Mouse (Mus musculus): ENCODE measurements at regions not wholly inside any gene's neighbourhood (a gene's known extent, or its start where the extent isn't known, plus 50 kb on each side); places are given as distances from the start of the nearest gene placed in this dataset.

DNA sequence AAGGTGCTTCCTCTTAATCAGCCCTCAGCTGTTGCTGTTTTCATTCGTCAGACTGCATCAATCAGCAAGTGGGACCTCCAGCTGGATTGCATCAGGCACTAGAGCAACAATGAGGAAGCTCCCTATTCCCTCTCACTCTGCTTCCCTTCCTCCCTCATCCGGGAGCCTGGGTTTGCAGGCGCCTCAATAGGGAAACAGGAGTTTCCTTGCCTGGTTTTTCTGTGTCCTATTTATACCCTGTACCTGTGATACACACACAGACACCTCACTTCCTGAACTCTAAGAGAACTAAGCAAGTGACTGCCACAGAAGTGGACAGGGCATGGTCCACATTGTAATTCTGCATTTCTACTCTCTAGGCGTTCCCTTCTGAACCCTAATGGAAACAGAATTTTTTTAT, 637.9 kb upstream of the Cdh5 start:
- H3K4me3 ChIP-seq (ENCODE audit: insufficient read depth, low read length), result no peak overlapping the region
- peaks cover 4% of the 10 kb centered on the region; the same call in 1 of the 2 replicates for H3K4me1 ChIP-seq (ENCODE audit: control insufficient read depth, insufficient read depth, low read length)
- H3K27ac ChIP-seq (ENCODE audit: insufficient read depth, low read length), result peak overlapping the region; percentile 90
- no peak for TF ChIP-seq POLR2A (IDR thresholded peaks at IDR 0.05; ENCODE audit: low read depth, low read length)
- TF ChIP-seq CTCF (IDR thresholded peaks at IDR 0.05; ENCODE audit: borderline replicate concordance, insufficient read depth, low read length), result no peak

DNA sequence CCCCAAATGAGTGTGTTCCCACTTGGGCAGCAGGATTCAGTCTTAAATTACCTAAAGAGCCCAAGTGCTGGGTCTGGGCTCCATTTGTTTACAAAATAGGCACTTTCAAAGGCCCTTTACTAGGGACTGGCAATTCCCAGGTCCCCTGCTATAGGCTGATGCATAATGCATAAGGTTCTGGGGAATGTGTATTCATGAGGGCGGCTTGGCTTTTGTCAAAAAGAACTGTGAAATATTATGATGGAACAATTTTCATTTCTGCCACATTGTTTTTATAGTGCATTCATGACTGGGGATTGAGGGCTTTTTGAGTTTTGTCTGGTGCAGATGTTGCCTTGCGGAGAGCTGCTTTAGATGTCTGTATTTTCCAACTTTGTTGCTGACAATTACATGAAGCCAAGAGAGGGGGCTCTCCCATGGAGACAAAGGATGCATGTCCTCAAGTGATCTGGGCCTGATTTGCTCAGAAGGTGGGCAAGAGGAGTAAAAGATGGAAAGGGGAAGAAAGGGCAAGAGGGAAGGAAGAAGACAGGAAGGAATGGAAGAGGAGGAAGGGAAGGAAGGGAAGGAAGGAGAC, 636.6 kb upstream of the Cdh5 start:
- Histone ChIP-seq H3K4me3 (ENCODE audit: insufficient read depth, low read length) (no peak overlapping the region), H3K4me1 (ENCODE audit: control insufficient read depth, insufficient read depth, low read length) (peaks cover 4% of the 10 kb centered on the region; the same call in 1 of the 2 replicates), H3K27ac (ENCODE audit: insufficient read depth, low read length) (peak overlapping the region; percentile 67; the same call in 1 of the 2 replicates)
- no peak for TF ChIP-seq POLR2A (IDR thresholded peaks at IDR 0.05; ENCODE audit: low read depth, low read length)
- TF ChIP-seq CTCF (IDR thresholded peaks at IDR 0.05; ENCODE audit: borderline replicate concordance, insufficient read depth, low read length), result no peak

GRCm38 (mm10) chr8:103467536-103468160, 633.8 kb upstream of the Cdh5 start:
- no peak overlapping the region for H3K27ac ChIP-seq (ENCODE audit: insufficient read depth, low read length)
- peaks cover 7% of the 10 kb centered on the region; the same call in 1 of the 2 replicates for H3K4me1 ChIP-seq (ENCODE audit: control insufficient read depth, insufficient read depth, low read length)
- H3K4me3 ChIP-seq (ENCODE audit: insufficient read depth, low read length), result no peak overlapping the region
- TF ChIP-seq CTCF (IDR thresholded peaks at IDR 0.05; ENCODE audit: borderline replicate concordance, insufficient read depth, low read length) (no peak), POLR2A (IDR thresholded peaks at IDR 0.05; ENCODE audit: low read depth, low read length) (no peak)

GRCm38 (mm10) chr8:103469049-103469448, 632.4 kb upstream of the Cdh5 start:
- Histone ChIP-seq H3K4me3 (ENCODE audit: insufficient read depth, low read length) (no peak overlapping the region), H3K4me1 (ENCODE audit: control insufficient read depth, insufficient read depth, low read length) (peaks cover 3% of the 10 kb centered on the region; the same call in 1 of the 2 replicates), H3K27ac (ENCODE audit: insufficient read depth, low read length) (no peak overlapping the region)
- TF ChIP-seq POLR2A (IDR thresholded peaks at IDR 0.05; ENCODE audit: low read depth, low read length), result no peak
- TF ChIP-seq CTCF (IDR thresholded peaks at IDR 0.05; ENCODE audit: borderline replicate concordance, insufficient read depth, low read length), result no peak

DNA sequence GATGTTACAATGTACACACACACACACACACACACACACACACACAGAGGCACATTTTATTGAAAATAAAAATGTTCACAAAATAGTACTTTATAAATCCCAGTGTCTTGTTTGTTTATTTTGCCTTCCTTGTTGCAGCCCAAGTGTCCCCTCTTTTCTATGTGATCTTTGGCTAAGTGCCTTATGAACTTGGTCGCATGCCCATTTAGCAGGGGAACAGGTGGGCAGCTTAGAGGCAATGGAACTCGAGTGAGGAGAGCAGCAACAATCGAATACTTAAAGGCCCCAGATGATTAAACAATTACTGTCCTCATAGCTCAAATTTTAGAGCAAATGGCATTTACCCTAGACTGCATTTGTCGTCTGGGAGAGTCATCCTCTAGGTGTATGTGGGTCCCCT, 631.1 kb upstream of the Cdh5 start:
- no peak overlapping the region for H3K4me3 ChIP-seq (ENCODE audit: insufficient read depth, low read length)
- no peak overlapping the region for H3K27ac ChIP-seq (ENCODE audit: insufficient read depth, low read length)
- no peak for TF ChIP-seq POLR2A (IDR thresholded peaks at IDR 0.05; ENCODE audit: low read depth, low read length)
- TF ChIP-seq CTCF (IDR thresholded peaks at IDR 0.05; ENCODE audit: borderline replicate concordance, insufficient read depth, low read length), result no peak
- H3K4me1 ChIP-seq (ENCODE audit: control insufficient read depth, insufficient read depth, low read length), result peaks cover 3% of the 10 kb centered on the region; the same call in 1 of the 2 replicates

DNA sequence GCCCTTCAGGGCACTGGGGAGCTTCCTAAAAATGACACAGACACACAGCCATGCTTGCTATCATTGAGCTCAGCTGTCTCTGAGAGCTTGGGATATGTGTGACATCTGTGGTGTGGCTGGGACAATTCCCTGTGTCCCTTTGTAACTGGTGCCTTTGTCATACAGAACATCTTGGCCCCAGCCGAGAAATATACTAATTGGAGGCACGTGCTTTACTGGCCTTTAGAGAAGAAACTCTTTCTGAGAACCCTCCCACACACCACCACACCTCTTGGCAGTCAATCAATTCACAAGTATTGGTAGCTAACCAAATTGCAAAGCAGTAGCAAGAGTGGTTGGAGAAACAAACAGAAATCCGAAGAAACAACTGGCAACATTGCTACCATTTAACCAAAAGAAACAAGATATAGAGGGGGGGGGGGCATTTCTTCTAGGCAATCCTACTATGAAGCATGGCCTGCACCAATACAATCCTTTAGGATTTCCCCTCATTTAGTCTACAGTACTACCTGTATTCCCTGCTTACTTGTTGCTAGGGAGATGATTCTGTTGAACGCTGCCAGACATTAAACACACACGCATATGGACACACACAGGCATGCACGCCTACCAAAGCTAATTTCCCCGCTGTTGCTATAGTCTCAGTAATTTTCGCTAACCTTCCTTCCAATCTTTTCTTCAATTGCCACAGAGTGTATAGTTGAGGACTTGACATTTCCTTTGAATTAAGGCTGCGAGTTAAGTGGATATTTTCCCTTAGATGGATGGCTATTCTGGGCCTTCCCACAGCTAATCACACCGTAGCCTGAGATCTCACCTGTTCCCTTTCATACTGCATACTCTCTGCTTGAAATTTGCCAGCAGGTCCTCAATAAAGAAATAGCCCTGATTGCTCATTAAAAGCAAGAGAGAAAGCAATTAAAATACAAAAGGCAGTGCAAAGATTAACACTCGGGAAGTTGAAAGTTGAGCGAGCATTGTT, 625.3 kb upstream of the Cdh5 start:
- Histone ChIP-seq H3K4me1 (ENCODE audit: control insufficient read depth, insufficient read depth, low read length) (no peaks in the 10 kb centered on the region), H3K27ac (ENCODE audit: insufficient read depth, low read length) (no peak overlapping the region), H3K4me3 (ENCODE audit: insufficient read depth, low read length) (no peak overlapping the region)
- no peak for TF ChIP-seq CTCF (IDR thresholded peaks at IDR 0.05; ENCODE audit: borderline replicate concordance, insufficient read depth, low read length)
- TF ChIP-seq POLR2A (IDR thresholded peaks at IDR 0.05; ENCODE audit: low read depth, low read length), result no peak

- Histone ChIP-seq H3K4me1 (ENCODE audit: control insufficient read depth, insufficient read depth, low read length) (no peaks in the 10 kb centered on the region), H3K27ac (ENCODE audit: insufficient read depth, low read length) (no peak overlapping the region), H3K4me3 (ENCODE audit: insufficient read depth, low read length) (no peak overlapping the region)
- TF ChIP-seq POLR2A (IDR thresholded peaks at IDR 0.05; ENCODE audit: low read depth, low read length), result no peak
- no peak for TF ChIP-seq CTCF (IDR thresholded peaks at IDR 0.05; ENCODE audit: borderline replicate concordance, insufficient read depth, low read length)
Measured at GRCm38 (mm10) chr8:103482033-103482720, 619.2 kb upstream of the Cdh5 start.

- Histone ChIP-seq H3K4me1 (ENCODE audit: control insufficient read depth, insufficient read depth, low read length) (no peaks in the 10 kb centered on the region), H3K4me3 (ENCODE audit: insufficient read depth, low read length) (no peak overlapping the region), H3K27ac (ENCODE audit: insufficient read depth, low read length) (no peak overlapping the region)
- TF ChIP-seq POLR2A (IDR thresholded peaks at IDR 0.05; ENCODE audit: low read depth, low read length), result no peak
- no peak for TF ChIP-seq CTCF (IDR thresholded peaks at IDR 0.05; ENCODE audit: borderline replicate concordance, insufficient read depth, low read length)
Measured at GRCm38 (mm10) chr8:103485441-103485840, 616.0 kb upstream of the Cdh5 start.

DNA sequence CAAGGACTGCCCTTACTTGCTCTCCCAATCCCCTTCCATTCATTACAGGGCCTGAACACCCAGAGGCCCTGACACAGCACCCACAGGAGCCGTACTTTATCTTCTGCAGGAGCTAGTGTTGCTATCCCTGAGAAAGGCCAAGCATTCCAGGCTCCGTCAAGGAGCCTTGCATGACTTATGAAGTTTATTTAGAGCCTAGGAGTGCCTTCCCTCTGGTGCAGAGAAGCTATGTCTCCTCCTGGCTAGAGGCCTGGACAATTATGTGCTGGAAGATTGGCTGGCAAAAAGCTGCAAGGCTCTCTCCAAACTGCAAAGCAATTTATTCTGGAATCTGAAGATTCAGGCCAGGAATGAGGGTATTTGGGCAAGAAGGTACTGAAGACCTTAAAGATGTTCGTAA, 612.0 kb upstream of the Cdh5 start:
- Histone ChIP-seq H3K4me3 (ENCODE audit: insufficient read depth, low read length) (no peak overlapping the region), H3K4me1 (ENCODE audit: control insufficient read depth, insufficient read depth, low read length) (no peaks in the 10 kb centered on the region), H3K27ac (ENCODE audit: insufficient read depth, low read length) (peak overlapping the region; percentile 10; the same call in 1 of the 2 replicates)
- TF ChIP-seq CTCF (IDR thresholded peaks at IDR 0.05; ENCODE audit: borderline replicate concordance, insufficient read depth, low read length) (no peak), POLR2A (IDR thresholded peaks at IDR 0.05; ENCODE audit: low read depth, low read length) (no peak)
